Mouse (Mus musculus) lung, embryonic 15.5 days (tissue): ENCODE measurements around the gene Krtap28-13. TPM values are rescaled to one million over a fixed set of nuclear protein-coding genes. Genes with fewer than 3 reads are reported as not detected.

ENCODE experiments used
- ATAC-seq: fragments of 200-750 bp; cut with Nextera tagmentation; 2 replicates; pipeline ENCODE4 v1.8.0; 2017; ENCODE audit warnings: moderate number of reproducible peaks, borderline replicate concordance; ENCODE audit not compliant: low FRiP score, low TSS enrichment; ENCODE audit errors: extremely low read depth
- H3K27ac ChIP-seq: fragments of 300-500 bp; sonication (generic); 2 replicates; pipeline ENCODE4 v1.5.1; 2015; ENCODE audit warnings: moderate library complexity, mild to moderate bottlenecking, inconsistent platforms
- H3K27me3 ChIP-seq: fragments of 300-500 bp; sonication (generic); 2 replicates; pipeline ENCODE4 v1.6.1; 2015; ENCODE audit warnings: inconsistent platforms
- H3K36me3 ChIP-seq: fragments of 300-500 bp; sonication (generic); 2 replicates; pipeline ENCODE4 v1.6.1; 2015; ENCODE audit warnings: inconsistent platforms
- H3K4me1 ChIP-seq: fragments of 300-500 bp; sonication (generic); 2 replicates; pipeline ENCODE4 v1.6.1; 2015; ENCODE audit warnings: inconsistent platforms
- H3K4me2 ChIP-seq: fragments of 300-500 bp; sonication (generic); 2 replicates; pipeline ENCODE4 v1.6.1; 2015; ENCODE audit warnings: inconsistent platforms, mild to moderate bottlenecking, moderate library complexity
- H3K4me3 ChIP-seq: fragments of 300-500 bp; sonication (generic); 2 replicates; pipeline ENCODE4 v1.5.1; 2015; ENCODE audit warnings: mild to moderate bottlenecking, inconsistent platforms
- H3K9ac ChIP-seq: fragments of 300-500 bp; sonication (generic); 2 replicates; pipeline ENCODE4 v1.6.1; 2015; ENCODE audit warnings: inconsistent platforms
- H3K9me3 ChIP-seq: fragments of 300-500 bp; sonication (generic); 2 replicates; pipeline ENCODE4 v1.6.1; 2016; ENCODE audit warnings: inconsistent platforms
- WGBS: fragments of 180-500 bp; shearing (Covaris S2); methylation state at CpG from one replicate; pipeline ENCODE4 v1.1.7; 2015; 5-methylcytosine and 5-hydroxymethylcytosine counted together
- polyA plus RNA-seq: library from polyadenylated mRNA; unstranded; fragments of >200 nt; fragmentation: Nextera tagmentation; extraction: Ambion mirVana; gene quantifications from 2 replicates; pipeline ENCODE4 v1.2.1, GENCODE M21; 2015

Gene Krtap28-13
- polyA plus RNA-seq, 1 experiment from 2014 or later, result not detected

DNA sequence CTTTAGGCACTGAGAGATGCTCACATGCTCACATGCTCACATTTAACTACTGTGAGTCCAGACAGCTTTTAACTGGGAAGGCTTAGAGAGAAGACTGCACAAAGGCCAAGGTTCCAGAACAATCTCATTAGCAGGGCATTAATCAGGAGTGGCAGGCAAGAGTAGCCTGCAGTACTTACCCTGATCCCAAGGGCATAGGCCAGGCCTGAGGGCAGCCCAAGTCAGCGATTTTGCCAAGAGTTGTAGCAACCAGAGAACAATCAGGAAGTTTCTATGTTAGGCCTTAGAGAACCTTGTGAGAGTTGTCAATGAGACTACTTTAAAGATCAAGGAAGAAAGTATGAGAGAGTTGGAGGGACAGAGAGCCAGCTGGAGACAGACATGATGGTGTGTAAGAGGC is 2.2 kb upstream of the Krtap28-13 start:
- no peak for ATAC-seq
- Histone ChIP-seq H3K4me3 (no peak overlapping the region), H3K4me2 (no peak overlapping the region), H3K27ac (no peak overlapping the region), H3K4me1 (no peaks in the 10 kb centered on the region; the same call in 1 of the 2 replicates), H3K36me3 (no peaks in the 10 kb centered on the region), H3K27me3 (no peaks in the 10 kb centered on the region), H3K9ac (no peak overlapping the region), H3K9me3 (no peaks in the 10 kb centered on the region)
- 48% methylated on average over 1 of the region's 1 CpGs for WGBS

DNA sequence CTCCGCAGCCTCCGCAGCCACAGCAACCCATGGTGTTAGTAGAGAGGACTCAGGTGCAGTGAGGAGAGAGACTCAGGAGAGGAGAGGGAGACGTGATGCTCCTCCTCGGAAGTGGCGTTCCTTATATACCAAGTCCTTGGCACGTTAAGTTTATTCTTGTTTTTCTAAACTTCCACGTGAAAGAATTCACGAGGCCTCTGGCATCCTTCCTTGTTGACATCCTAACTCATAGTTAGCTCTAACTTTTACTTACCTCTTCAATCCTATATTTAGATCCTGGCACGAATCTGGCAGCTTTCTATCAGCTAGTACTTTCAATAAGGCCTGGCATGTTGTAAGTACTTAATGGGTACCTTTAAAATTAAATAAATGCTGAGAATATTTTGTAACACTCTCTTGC is 1.5 kb upstream of the Krtap28-13 start, which contains the start of gene A030005K14Rik:
Gene A030005K14Rik (minus strand): TSS at position 101 of the 400 bp plus-strand sequence.
- Histone ChIP-seq H3K27ac (no peak within 1 kb of the TSS), H3K36me3 (no peaks in the 10 kb centered on the region), H3K27me3 (no peaks in the 10 kb centered on the region), H3K4me1 (no peaks in the 10 kb centered on the region; the same call in 1 of the 2 replicates), H3K4me3 (no peak within 1 kb of the TSS), H3K9me3 (no peaks in the 10 kb centered on the region), H3K9ac (no peak within 1 kb of the TSS), H3K4me2 (no peak within 1 kb of the TSS)
- 77% methylated on average over 9 of the region's 9 CpGs for WGBS
- no peak for ATAC-seq

DNA sequence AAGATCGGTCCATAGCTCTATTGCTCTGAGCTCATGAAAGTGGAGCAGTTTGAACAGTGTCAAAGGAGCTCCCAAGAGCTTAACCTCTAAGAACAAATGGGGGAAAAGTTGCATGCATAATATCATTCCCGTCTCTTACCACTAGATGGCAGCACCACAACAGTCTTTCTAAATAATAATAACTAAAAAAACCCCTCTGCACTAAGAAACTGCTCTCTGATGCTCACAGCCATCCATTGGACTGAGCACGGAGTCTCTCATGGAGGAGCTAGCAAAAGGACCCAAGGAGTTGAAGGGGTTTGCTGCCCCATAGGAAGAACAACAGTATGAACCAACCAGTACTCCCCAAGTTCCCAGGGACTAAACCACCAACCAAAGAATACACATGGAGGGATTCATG is 4.1 kb downstream of the Krtap28-13 start:
- Histone ChIP-seq H3K4me2 (no peak overlapping the region), H3K27me3 (no peaks in the 10 kb centered on the region), H3K36me3 (no peaks in the 10 kb centered on the region), H3K27ac (no peak overlapping the region), H3K4me3 (no peak overlapping the region), H3K9ac (no peak overlapping the region), H3K4me1 (no peaks in the 10 kb centered on the region; the same call in 1 of the 2 replicates), H3K9me3 (no peaks in the 10 kb centered on the region)
- no peak for ATAC-seq
- WGBS, result 9% methylated on average over 3 of the region's 3 CpGs

DNA sequence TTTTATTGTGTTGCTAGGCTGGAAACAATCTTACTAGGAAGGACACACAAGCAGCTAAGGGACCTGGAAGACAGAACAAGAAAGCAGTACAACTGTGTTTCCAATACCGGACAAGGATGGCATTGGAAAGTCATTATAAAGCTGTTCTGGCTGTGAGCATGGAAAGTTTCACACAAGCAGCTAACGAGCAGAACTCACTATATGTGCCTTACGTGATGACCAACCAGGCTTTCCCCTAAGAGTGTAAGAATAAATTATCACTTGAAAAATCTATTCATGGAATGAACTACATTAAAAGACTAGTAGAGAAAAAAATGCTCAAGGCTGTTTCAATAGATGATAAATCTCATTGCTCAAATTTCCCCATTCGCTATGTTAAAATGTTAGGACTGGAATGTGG is 5.8 kb downstream of the Krtap28-13 start:
- H3K4me1 ChIP-seq, result no peaks in the 10 kb centered on the region
- H3K27ac ChIP-seq, result no peak overlapping the region
- no peak overlapping the region for H3K9ac ChIP-seq
- 90% methylated on average over 4 of the region's 4 CpGs for WGBS
- no peak for ATAC-seq
- no peaks in the 10 kb centered on the region for H3K36me3 ChIP-seq
- no peak overlapping the region for H3K4me3 ChIP-seq
- H3K9me3 ChIP-seq, result no peaks in the 10 kb centered on the region
- H3K27me3 ChIP-seq, result no peaks in the 10 kb centered on the region
- H3K4me2 ChIP-seq, result no peak overlapping the region

DNA sequence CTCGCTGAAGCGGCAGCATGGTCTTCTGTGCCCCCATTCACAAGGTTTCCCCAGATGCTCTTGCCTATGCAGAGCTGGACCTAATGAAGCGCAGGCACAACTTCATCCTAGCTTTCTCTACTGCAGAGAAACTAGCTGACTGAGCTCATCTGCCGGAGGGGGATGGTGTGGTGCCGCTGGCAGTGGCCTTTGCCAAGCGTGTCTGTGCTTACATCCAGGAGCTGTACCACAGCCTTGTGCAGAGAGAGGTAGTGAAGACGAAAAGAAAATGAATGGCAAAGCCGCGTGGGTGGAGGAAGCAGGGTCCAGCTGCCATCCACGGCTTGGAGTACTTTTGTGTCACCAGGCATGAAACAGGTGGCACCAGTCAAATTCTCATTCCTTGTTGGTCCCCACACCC is 6.5 kb downstream of the Krtap28-13 start:
- Histone ChIP-seq H3K27ac (no peak overlapping the region), H3K4me1 (no peaks in the 10 kb centered on the region), H3K9ac (no peak overlapping the region), H3K4me2 (no peak overlapping the region), H3K9me3 (no peaks in the 10 kb centered on the region), H3K27me3 (no peaks in the 10 kb centered on the region), H3K4me3 (no peak overlapping the region), H3K36me3 (no peaks in the 10 kb centered on the region)
- 78% methylated on average over 10 of the region's 10 CpGs for WGBS
- ATAC-seq, result no peak

GRCm38 (mm10) chr1:83075526-83076189 is 14.9 kb downstream of the Krtap28-13 start:
- Histone ChIP-seq H3K4me2 (peak overlapping the region; percentile 48), H3K27me3 (no peaks in the 10 kb centered on the region), H3K36me3 (no peaks in the 10 kb centered on the region), H3K4me3 (peak overlapping the region; percentile 27), H3K27ac (no peak overlapping the region), H3K9ac (no peak overlapping the region), H3K9me3 (no peaks in the 10 kb centered on the region), H3K4me1 (0 out of 2 replicates have a peak, but pooled peaks cover 3% of the 10 kb centered on the region)
- ATAC-seq, result no peak
- 30% methylated on average over 15 of the region's 15 CpGs for WGBS

DNA sequence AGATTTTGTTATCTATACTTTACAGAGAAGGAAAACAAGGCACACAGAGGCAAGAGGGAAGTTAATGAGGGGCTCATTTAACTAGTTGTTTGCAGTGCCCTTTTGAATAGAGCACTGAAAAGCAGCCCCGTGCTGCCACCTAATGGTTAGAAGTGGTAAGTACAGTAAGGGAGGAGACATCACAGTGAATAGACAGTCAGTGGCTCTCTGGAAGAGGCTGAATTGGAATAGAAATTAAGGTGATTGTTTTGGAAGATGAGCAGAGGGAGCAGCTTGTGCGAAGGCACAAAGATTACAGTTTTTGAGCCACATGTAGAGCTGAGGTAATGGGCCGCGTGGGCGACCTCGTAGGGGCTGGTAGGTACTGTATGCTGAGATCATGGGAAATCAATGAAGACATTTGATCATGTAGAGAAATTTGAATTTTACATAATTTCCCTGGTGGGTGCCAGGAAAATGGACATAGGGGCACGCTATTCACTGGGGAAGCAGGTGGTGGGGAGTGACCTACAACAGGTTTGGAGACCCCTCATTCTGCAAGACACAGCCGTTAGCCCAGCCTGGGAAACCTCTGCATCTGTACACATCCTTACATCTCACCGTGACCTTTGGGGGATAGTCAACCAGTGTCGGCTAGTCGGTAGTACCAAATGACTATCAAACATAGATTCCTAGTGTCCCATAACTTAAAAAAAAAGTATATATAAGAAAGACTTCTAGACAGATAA is 15.6 kb downstream of the Krtap28-13 start:
- 43% methylated on average over 11 of the region's 11 CpGs for WGBS

DNA sequence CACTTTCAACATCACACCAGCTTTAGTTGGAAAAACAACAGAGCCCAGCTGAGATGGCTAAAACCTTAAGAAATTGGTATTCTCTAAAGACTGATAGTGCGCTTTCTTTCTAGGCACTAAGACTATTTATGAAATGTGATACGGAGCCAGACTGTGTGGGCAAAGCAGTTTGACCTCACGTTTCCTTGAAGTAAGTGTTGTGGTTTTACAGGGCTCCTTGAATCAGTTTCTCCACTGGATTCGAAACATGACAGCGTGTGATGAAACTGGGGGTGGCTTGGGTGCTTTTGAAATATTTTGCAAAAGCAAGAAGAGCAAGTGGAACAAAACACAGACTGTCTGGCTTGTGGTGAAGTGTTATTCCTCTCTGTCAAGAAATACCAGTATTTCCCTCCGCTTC is 16.3 kb downstream of the Krtap28-13 start:
- no peak overlapping the region for H3K9ac ChIP-seq
- H3K27ac ChIP-seq, result no peak overlapping the region
- H3K4me3 ChIP-seq, result no peak overlapping the region
- H3K9me3 ChIP-seq, result no peaks in the 10 kb centered on the region
- 59% methylated on average over 6 of the region's 6 CpGs for WGBS
- no peak overlapping the region for H3K4me2 ChIP-seq
- 0 out of 2 replicates have a peak, but pooled peaks cover 3% of the 10 kb centered on the region for H3K4me1 ChIP-seq
- H3K27me3 ChIP-seq, result no peaks in the 10 kb centered on the region
- H3K36me3 ChIP-seq, result no peaks in the 10 kb centered on the region
- ATAC-seq, result no peak

More for the DNA sequence above, 15.6 kb downstream of the Krtap28-13 start:
- Histone ChIP-seq H3K9me3 (no peaks in the 10 kb centered on the region), H3K36me3 (no peaks in the 10 kb centered on the region), H3K9ac (no peak overlapping the region), H3K4me1 (0 out of 2 replicates have a peak, but pooled peaks cover 3% of the 10 kb centered on the region), H3K27me3 (no peaks in the 10 kb centered on the region), H3K4me2 (peak overlapping the region; percentile 48), H3K27ac (no peak overlapping the region), H3K4me3 (peak overlapping the region; percentile 27)
- ATAC-seq, result peak; percentile 27; the same call in 1 of the 2 replicates

GRCm38 (mm10) chr1:83084790-83085189 is 24.1 kb downstream of the Krtap28-13 start:
- Histone ChIP-seq H3K4me2 (no peak overlapping the region), H3K4me1 (0 out of 2 replicates have a peak, but pooled peaks cover 2% of the 10 kb centered on the region), H3K4me3 (no peak overlapping the region), H3K9me3 (no peaks in the 10 kb centered on the region), H3K9ac (no peak overlapping the region), H3K36me3 (no peaks in the 10 kb centered on the region), H3K27ac (peak overlapping the region; percentile 61), H3K27me3 (no peaks in the 10 kb centered on the region)
- WGBS, result 53% methylated on average over 2 of the region's 2 CpGs
- peak; percentile 39; the same call in 1 of the 2 replicates for ATAC-seq

- 57% methylated on average over 3 of the region's 3 CpGs for WGBS
- H3K27ac ChIP-seq, result no peak overlapping the region
Measured at GRCm38 (mm10) chr1:83091268-83091667, 30.5 kb downstream of the Krtap28-13 start.

GRCm38 (mm10) chr1:83096935-83097334 is 36.2 kb downstream of the Krtap28-13 start:
- H3K4me2 ChIP-seq, result no peak overlapping the region
- no peak overlapping the region for H3K4me3 ChIP-seq
- no peak overlapping the region for H3K9ac ChIP-seq
- H3K9me3 ChIP-seq, result no peaks in the 10 kb centered on the region
- ATAC-seq, result no peak
- H3K27ac ChIP-seq, result no peak overlapping the region
- 85% methylated on average over 4 of the region's 4 CpGs for WGBS
- peaks cover 6% of the 10 kb centered on the region; the same call in 1 of the 2 replicates for H3K4me1 ChIP-seq
- H3K27me3 ChIP-seq, result no peaks in the 10 kb centered on the region
- H3K36me3 ChIP-seq, result no peaks in the 10 kb centered on the region

More at GRCm38 (mm10) chr1:83091268-83091667, 30.5 kb downstream of the Krtap28-13 start:
- no peaks in the 10 kb centered on the region for H3K4me1 ChIP-seq
- no peak for ATAC-seq
- no peaks in the 10 kb centered on the region for H3K9me3 ChIP-seq
- no peak overlapping the region for H3K9ac ChIP-seq
- H3K27me3 ChIP-seq, result no peaks in the 10 kb centered on the region
- H3K36me3 ChIP-seq, result no peaks in the 10 kb centered on the region
- H3K4me3 ChIP-seq, result no peak overlapping the region
- H3K4me2 ChIP-seq, result no peak overlapping the region

DNA sequence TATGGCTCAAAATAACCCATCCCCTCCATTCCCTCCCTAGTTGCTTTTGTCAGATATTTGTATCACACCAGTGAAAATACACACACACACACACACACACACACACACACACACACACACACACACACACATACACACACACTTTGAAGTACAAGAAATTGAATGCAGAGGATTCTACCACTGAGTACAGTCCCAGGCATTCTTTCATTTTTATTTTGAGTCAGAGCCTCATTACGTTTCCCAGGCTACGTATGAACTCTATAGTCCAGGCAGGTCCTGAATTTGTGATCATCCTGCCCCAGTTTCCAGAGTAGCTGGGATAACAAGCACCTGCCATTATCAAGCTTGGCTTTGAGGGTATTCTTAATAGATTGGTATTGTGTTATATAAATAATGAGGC is 38.4 kb downstream of the Krtap28-13 start:
- Histone ChIP-seq H3K27ac (no peak overlapping the region), H3K27me3 (no peaks in the 10 kb centered on the region), H3K4me3 (no peak overlapping the region), H3K4me1 (peaks cover 7% of the 10 kb centered on the region; the same call in 1 of the 2 replicates), H3K4me2 (no peak overlapping the region), H3K9ac (no peak overlapping the region), H3K9me3 (no peaks in the 10 kb centered on the region), H3K36me3 (no peaks in the 10 kb centered on the region)
- no peak for ATAC-seq
- WGBS, result 78% methylated on average over 2 of the region's 2 CpGs
